Comparison of ENCODE assay signal across 8 mouse cellular contexts in genomic region chr10:52233301-52233968, GRCm38 (mm10). TPM values are rescaled to one million over a fixed set of nuclear protein-coding genes. Genes with fewer than 3 reads are reported as not detected.
DNase-seq lines count a peak whose midpoint lies in the region; ATAC-seq and TF ChIP-seq lines count a peak whose summit lies in the region.

Gene Dcbld1, plus strand, starts transcription at chr10:52233619.

- peak within 1 kb of the TSS; percentile 87 for H3K9ac ChIP-seq in limb, embryonic 14.5 days (ENCODE audit: low read depth, low read length, severe bottlenecking)
- H3K9ac ChIP-seq in midbrain, embryonic 15.5 days: peak within 1 kb of the TSS; percentile 86

- peak; percentile 56 for DNase-seq in layer of hippocampus, adult 11-12 months (ENCODE audit: low spot score)
- no peak for DNase-seq in layer of hippocampus, adult 9-10 months (ENCODE audit: low spot score)
- peak; percentile 82 for DNase-seq in embryonic facial prominence, embryonic 10.5 days (ENCODE audit: low spot score)
- peak; percentile 41 for DNase-seq in heart, adult 8-10 months (ENCODE audit: low spot score)
- peak; percentile 92 for DNase-seq in kidney, adult 2 months
- peak; percentile 59 for DNase-seq in limb, embryonic 14.5 days (ENCODE audit: low spot score)
- DNase-seq in spleen, postnatal 10 days (ENCODE audit: low spot score in 2 of 2): peak; percentile 26 to 71

- peaks cover 12% of the 10 kb centered on the region for H3K4me1 ChIP-seq in embryonic facial prominence, embryonic 10.5 days
- peaks cover 15% of the 10 kb centered on the region for H3K4me1 ChIP-seq in kidney, adult 2 months (ENCODE audit: control insufficient read depth, insufficient read depth, low read length)
- H3K4me1 ChIP-seq in limb, embryonic 14.5 days (ENCODE audit: control insufficient read depth, insufficient read depth, low read length): peaks cover 9% of the 10 kb centered on the region
- H3K4me1 ChIP-seq in midbrain, embryonic 15.5 days: peaks cover 13% of the 10 kb centered on the region

- TF ChIP-seq CTCF in kidney, adult 2 months (conservative IDR thresholded peaks at IDR 0.05; ENCODE audit: insufficient read depth, insufficient read length, low read depth, low read length): no peak

- peaks cover 7% of the 10 kb centered on the region; the same call in 1 of the 2 replicates for H3K27me3 ChIP-seq in embryonic facial prominence, embryonic 10.5 days (replicated peaks; ENCODE audit: low read depth, poor library complexity, severe bottlenecking)
- no peaks in the 10 kb centered on the region for H3K27me3 ChIP-seq in kidney, adult 2 months (replicated peaks; ENCODE audit: control insufficient read depth, insufficient read depth, low read length)
- no peaks in the 10 kb centered on the region for H3K27me3 ChIP-seq in limb, embryonic 14.5 days (ENCODE audit: control insufficient read depth, insufficient read depth, low read length)
- H3K27me3 ChIP-seq in midbrain, embryonic 15.5 days (replicated peaks): no peaks in the 10 kb centered on the region

- peak within 1 kb of the TSS; percentile 80 for H3K4me3 ChIP-seq in embryonic facial prominence, embryonic 10.5 days
- H3K4me3 ChIP-seq in kidney, adult 2 months (ENCODE audit: insufficient read depth, low read depth, low read length): peak within 1 kb of the TSS; percentile 90
- H3K4me3 ChIP-seq in limb, embryonic 14.5 days (replicated peaks; ENCODE audit: low read length): peak within 1 kb of the TSS; percentile 83
- peak within 1 kb of the TSS; percentile 98 for H3K4me3 ChIP-seq in midbrain, embryonic 15.5 days

- TF ChIP-seq POLR2A in kidney, adult 2 months (IDR thresholded peaks at IDR 0.05; ENCODE audit: low read depth, low read length): no peak
- peak; percentile 81; the same call in 1 of the 2 replicates for TF ChIP-seq POLR2A in limb, embryonic 14.5 days (IDR thresholded peaks at IDR 0.05; ENCODE audit: borderline replicate concordance, extremely low read depth, insufficient read depth, insufficient read length)

- 0 out of 2 replicates have a peak, but pooled peaks cover 7% of the 10 kb centered on the region for H3K36me3 ChIP-seq in embryonic facial prominence, embryonic 10.5 days (replicated peaks)
- no peaks in the 10 kb centered on the region for H3K36me3 ChIP-seq in kidney, adult 2 months (ENCODE audit: control insufficient read depth, insufficient read depth, low read length)
- no peaks in the 10 kb centered on the region for H3K36me3 ChIP-seq in limb, embryonic 14.5 days (ENCODE audit: control insufficient read depth, insufficient read depth, low read length)
- no peaks in the 10 kb centered on the region for H3K36me3 ChIP-seq in midbrain, embryonic 15.5 days (replicated peaks)

- H3K27ac ChIP-seq in embryonic facial prominence, embryonic 10.5 days (replicated peaks): peak within 1 kb of the TSS; percentile 91
- H3K27ac ChIP-seq in kidney, adult 2 months (ENCODE audit: insufficient read depth, low read depth, low read length): peak within 1 kb of the TSS; percentile 91
- H3K27ac ChIP-seq in limb, embryonic 14.5 days (replicated peaks; ENCODE audit: low read depth, low read length): peak within 1 kb of the TSS; percentile 74
- peak within 1 kb of the TSS; percentile 75 for H3K27ac ChIP-seq in midbrain, embryonic 15.5 days

- H3K4me2 ChIP-seq in limb, embryonic 14.5 days (replicated peaks; ENCODE audit: low read depth, low read length, severe bottlenecking): peak within 1 kb of the TSS; percentile 78
- H3K4me2 ChIP-seq in midbrain, embryonic 15.5 days: peak within 1 kb of the TSS; percentile 70

- WGBS in embryonic facial prominence, embryonic 10.5 days: under 1% methylated on average over 60 of the region's 60 CpGs
- under 1% methylated on average over 58 of the region's 60 CpGs for WGBS in kidney, adult 2 months
- WGBS in limb, embryonic 14.5 days: under 1% methylated on average over 34 of the region's 60 CpGs
- WGBS in midbrain, embryonic 15.5 days: 2% methylated on average over 49 of the region's 60 CpGs

- ATAC-seq in limb, embryonic 14.5 days (ENCODE audit: low FRiP score, low read depth): peak; percentile 89
- ATAC-seq in midbrain, embryonic 15.5 days (replicated peaks): peak; percentile 93

- no peaks in the 10 kb centered on the region for H3K9me3 ChIP-seq in embryonic facial prominence, embryonic 10.5 days
- no peaks in the 10 kb centered on the region for H3K9me3 ChIP-seq in limb, embryonic 14.5 days (ENCODE audit: control insufficient read depth, low read length)
- H3K9me3 ChIP-seq in midbrain, embryonic 15.5 days: no peaks in the 10 kb centered on the region

RNA-seq across cellular contexts. Expression of gene Dcbld1, which starts in this region (rescaled TPM):
- polyA plus RNA-seq in embryonic facial prominence, embryonic 10.5 days (2016; fragmentation: Nextera tagmentation; extraction: Ambion mirVana): 23.3 and 24.2 TPM in 2 replicates
- 1 to 10 TPM; 3.4 to 4.4 (median 4.0) TPM for total RNA-seq in heart, adult 8-10 months (2022)
- polyA plus RNA-seq in kidney, adult 2 months (2012; rRNA removed): 10.3 and 11.7 TPM in 2 replicates
- polyA plus RNA-seq in limb, embryonic 14.5 days (2012; rRNA removed): 9.2 and 9.5 TPM in 2 replicates
- polyA plus RNA-seq in limb, embryonic 14.5 days (2014; fragmentation: Nextera tagmentation; extraction: Ambion mirVana): 11.5 and 13.5 TPM in 2 replicates
- 16.8 and 17.3 TPM in 2 replicates for polyA plus RNA-seq in midbrain, embryonic 15.5 days (2015; fragmentation: Nextera tagmentation; extraction: Ambion mirVana)
